Mouse (Mus musculus) lung, postnatal 0 days (tissue): ENCODE results near the gene Slc39a8.

Source experiments
- CTCF ChIP-seq: IDR thresholded peaks from 2 replicates; pipeline ENCODE4 v1.5.1; 2016; ENCODE audit warnings: antibody characterized with exemption, mild to moderate bottlenecking
- EP300 ChIP-seq: IDR thresholded peaks from 2 replicates; pipeline ENCODE4 v1.6.1; 2016; ENCODE audit warnings: antibody characterized with exemption, mild to moderate bottlenecking, control low read depth

DNA sequence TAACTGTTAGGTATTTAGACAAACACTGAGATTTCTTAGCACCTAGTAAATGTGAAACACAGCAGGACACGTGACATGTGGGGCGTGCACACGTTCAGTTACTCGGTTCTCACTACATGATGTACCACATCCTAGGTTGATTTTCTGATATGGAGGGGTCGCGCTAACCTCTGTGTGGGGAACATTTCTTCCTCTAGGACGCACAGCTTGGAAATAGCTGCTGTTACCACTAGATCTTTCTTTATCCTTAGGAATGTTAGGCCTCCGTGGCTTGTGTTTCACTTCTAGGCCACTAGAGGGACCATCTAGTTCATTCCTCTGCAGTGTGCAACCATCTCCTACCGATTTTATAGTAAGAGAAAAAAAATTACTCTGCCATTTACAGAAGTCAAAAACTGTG lies 37.7 kb downstream of the Slc39a8 start:
- TF ChIP-seq CTCF: peak; percentile 75
- TF ChIP-seq EP300: no peak
